Mouse (Mus musculus) erythroblast, adult 5-6 weeks (primary cell): ENCODE results near the gene Ctdnep1. TPM values are rescaled to one million over a fixed set of nuclear protein-coding genes. Genes with fewer than 3 reads are reported as not detected.

Experiments used
- ATAC-seq: replicated peaks from 2 replicates; pipeline ENCODE4 v1.8.0; 2016; ENCODE audit warnings: moderate number of reproducible peaks, mild to moderate bottlenecking, moderate TSS enrichment, inconsistent platforms; ENCODE audit not compliant: poor library complexity, low FRiP score, severe bottlenecking
- total RNA-seq, 2 experiments: library from RNA; stranded (forward) in 1 of 2; stranded (reverse) in 1 of 2; fragments of 150-400 nt in 1 of 2; fragments of 200-764, 138-1000 nt in 1 of 2; gene quantifications; 2 replicates each; pipeline versions ENCODE4 v1.2.3 to v1.2.4; 2015 to 2017; ENCODE audit warnings: low replicate concordance in 2 of 2

Ctdnep1 gene
- total RNA-seq, 2 experiments from 2014 or later = 10.8 to 52.3 TPM

GRCm38 (mm10) chr11:69980196-69981140 lies 488 bp upstream of the Ctdnep1 start:
- ATAC-seq = peak; percentile 86

- no peak for ATAC-seq
These were observed 1.3 kb downstream of the Ctdnep1 start, which contains the start of gene Elp5 for GRCm38 (mm10) chr11:69982225-69982624. Gene Elp5 (minus strand): TSS chr11:69982517.

DNA sequence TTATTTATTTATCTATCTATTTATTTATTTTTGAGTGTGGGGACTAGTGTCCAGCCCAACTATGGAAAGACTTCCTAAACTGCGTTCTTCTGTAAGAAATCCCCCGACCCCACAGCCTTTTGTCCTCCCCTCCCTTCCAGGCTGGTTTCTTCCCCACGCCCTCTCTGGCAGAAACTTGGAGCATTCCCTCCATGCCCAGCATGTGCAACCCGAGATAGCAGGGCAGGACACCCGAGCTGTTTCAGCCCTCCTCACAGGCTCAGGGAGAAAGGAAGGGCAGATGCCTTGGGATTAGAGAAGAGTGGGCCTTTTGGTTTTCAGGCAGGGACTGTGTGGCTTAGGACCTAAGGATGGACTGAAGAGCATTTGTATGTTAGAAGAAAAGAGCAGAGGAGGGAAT lies 1.9 kb downstream of the Ctdnep1 start:
- ATAC-seq = no peak

DNA sequence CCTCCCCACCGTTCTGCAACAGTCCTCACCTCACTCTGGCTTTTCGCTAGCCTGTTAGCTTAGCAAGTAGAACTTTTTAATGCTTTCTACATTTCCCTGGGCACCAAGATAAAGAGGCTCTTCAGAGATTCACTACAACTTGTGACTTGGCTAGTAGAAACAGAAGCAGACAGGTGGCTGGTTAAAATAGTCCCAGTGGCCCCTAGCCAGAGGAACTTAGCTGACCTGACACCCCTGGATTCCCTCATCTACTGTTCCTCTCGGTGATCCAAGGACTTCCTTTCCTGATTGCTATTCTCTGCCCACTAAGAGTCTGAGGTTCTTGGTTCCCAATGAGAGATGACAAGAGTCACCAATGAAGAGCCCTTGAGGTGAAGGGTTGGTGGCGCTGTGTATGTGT lies 2.4 kb downstream of the Ctdnep1 start:
- no peak for ATAC-seq

GRCm38 (mm10) chr11:69984431-69984830 lies 3.5 kb downstream of the Ctdnep1 start:
- no peak for ATAC-seq

GRCm38 (mm10) chr11:69989949-69990348 lies 9.0 kb downstream of the Ctdnep1 start:
- no peak for ATAC-seq

DNA sequence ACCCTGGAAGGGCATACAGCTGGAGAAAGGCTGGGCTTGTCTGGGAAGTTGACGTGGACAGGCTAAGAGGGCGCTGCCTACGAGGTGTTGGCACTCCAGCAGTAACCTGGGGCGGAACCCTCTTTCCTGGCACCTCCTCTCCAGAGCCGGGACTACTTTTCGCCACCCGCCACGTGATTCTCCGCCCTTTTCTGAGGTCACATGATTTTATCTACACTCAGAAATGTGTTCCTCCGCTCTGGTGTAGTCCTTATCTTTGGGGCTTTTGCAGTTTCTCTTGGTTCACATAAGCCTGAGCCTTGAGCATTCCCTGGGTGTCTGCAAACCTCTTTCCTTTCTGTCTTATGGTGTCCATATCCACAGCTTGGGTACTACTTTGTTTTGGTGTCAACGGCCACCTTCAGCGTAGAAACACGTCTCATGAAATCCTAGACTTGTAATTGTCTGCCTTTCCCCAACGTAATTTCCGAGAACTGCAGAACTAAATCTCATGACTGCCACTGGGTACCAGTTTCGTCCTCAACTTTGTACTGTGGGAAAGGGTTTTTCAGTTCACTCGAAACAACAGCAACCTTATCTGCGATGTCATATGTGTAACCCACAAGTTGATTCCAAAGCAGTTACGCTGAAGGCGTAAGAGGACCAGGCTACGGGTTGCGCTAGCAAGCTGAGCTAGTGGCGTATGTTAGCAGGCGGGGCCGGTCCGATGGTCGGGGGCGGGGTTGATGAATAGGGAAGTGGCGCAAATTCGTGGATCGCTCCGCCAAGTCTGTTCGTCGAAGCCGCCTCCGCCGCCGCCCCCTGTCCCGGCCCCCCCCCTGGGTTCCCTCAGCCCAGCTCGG lies 10.1 kb downstream of the Ctdnep1 start, which contains the start of gene Gabarap:
Gabarap (plus strand) TSS at position 294 of the 842 bp plus-strand sequence.
- ATAC-seq = peak; percentile 74

GRCm38 (mm10) chr11:69991711-69992110 lies 10.8 kb downstream of the Ctdnep1 start:
- ATAC-seq = no peak

DNA sequence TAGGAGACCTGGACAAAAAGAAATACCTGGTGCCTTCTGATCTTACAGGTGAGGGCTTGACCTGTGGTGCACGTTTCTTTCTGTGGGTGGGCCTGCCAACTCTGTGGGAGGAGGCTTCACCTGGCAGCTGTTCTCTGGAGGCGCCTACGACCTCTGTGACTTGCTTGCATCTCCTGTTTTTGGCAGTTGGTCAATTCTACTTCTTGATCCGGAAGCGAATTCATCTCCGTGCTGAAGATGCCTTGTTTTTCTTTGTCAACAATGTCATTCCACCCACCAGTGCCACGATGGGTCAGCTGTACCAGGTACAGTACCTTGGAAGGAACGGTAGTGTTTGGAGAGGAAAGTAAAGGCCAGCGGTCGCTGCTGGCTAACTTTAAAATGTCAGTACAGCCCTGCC lies 11.4 kb downstream of the Ctdnep1 start:
- ATAC-seq = no peak

DNA sequence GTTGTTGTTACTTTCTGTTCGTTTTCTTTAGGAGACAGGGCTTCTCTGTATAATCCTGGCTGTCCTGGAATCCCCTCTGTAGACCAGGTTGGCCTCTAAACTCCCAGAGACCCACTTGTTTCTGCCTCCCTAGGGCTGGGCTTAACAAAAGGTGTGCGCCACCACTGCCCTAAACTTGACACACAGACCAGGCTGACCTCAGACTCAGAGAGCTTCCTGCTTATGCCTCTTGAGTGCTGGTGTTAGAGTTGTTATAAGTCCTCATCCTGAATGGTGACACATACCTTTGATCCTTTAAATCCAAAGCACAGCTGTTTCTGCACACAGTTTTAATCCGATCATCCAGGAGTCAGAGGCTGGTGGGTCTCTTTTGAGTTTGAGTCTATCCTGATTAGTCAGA lies 12.0 kb downstream of the Ctdnep1 start:
- ATAC-seq = no peak

DNA sequence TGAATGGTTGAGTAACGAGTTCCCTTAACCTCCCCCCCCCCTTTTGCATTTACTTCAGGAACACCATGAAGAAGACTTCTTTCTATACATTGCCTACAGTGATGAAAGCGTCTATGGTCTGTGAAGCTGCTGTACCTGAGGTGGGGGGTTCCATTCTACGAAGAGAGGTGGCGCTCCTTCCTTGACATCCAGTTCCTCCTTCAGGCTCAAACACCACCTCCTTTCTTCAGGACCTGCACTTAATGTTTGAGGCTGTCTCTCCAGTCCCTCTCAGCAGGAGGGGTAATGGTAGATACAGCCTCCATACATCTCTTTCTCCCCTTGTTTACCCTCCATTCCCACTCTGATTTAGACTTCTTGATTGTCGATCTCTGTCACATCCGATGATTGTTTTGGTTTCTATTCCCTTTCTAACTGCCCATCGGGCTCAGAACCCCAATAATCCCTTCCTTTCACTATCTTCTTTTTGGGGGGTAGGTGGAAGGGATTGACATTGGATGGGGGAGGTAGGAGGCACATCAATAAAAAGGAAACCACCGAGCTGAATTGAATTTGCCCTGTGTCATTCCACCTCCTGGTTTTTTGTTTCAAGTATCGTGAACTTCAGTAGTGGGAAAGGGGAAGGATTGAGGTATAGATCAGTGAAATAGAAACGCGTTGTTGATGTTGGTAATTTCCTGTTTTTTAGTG lies 13.6 kb downstream of the Ctdnep1 start:
- ATAC-seq = no peak

GRCm38 (mm10) chr11:69995391-69995960 lies 14.5 kb downstream of the Ctdnep1 start, which contains the start of gene Phf23:
Gene Phf23 (plus strand): TSS chr11:69995777.
- ATAC-seq = peak; percentile 67

- ATAC-seq = 0 out of 2 replicates have a peak, but pooled peaks have one; percentile 1
These were observed 15.5 kb downstream of the Ctdnep1 start for GRCm38 (mm10) chr11:69996161-69997061.

GRCm38 (mm10) chr11:69997070-69997509 lies 16.1 kb downstream of the Ctdnep1 start:
- peak; percentile 29 for ATAC-seq

DNA sequence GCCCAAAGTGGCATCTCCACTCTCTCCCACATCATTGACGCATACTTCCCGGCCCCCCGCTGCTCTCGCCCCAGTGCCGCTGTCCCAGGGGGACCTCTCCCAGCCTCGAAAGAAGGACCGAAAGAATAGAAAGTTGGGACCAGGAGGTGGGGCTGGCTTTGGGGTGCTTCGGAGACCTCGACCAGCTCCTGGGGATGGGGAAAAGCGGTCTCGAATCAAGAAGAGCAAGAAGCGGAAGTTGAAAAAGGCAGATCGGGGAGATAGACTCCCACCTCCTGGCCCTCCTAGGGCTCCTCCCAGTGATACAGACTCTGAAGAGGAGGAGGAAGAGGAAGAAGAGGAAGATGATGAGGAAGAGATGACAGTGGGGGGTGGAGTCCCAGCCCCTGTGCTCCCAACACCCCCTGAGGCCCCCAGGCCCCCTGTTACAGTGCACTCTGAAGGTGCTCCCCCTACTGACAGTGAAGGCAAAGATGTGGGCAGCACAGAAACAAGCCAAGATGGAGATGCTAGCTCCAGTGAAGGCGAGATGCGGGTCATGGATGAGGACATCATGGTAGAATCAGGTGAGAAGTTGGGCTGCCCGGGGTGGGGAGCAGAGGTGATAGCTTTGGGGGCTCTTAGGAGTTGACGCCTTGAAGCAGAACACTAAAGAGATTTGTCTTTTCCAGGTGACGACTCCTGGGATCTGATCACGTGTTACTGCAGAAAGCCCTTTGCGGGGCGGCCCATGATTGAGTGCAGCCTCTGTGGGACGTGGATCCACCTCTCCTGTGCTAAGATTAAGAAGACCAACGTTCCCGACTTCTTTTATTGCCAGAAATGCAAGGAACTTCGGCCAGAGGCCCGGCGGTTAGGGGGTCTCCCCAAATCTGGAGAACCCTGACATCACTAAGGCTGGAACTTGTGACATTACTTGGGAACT lies 17.9 kb downstream of the Ctdnep1 start:
- no peak for ATAC-seq

GRCm38 (mm10) chr11:69999666-70000065 lies 18.7 kb downstream of the Ctdnep1 start:
- no peak for ATAC-seq

GRCm38 (mm10) chr11:70000396-70000898 lies 19.5 kb downstream of the Ctdnep1 start, which contains the start of gene Dvl2:
Gene Dvl2 (plus strand): TSS chr11:70000595.
- ATAC-seq = peak; percentile 65
